Mouse (Mus musculus): ENCODE data around the gene Rhof. TPM values are rescaled to one million over a fixed set of nuclear protein-coding genes. Genes with fewer than 3 reads are reported as not detected.
"Not testable (repeated sequence)": the region's sequence is repeated elsewhere in the genome, so short reads cannot be mapped to it uniquely, and the experiment has no call there.

Gene Rhof
- polyA plus RNA-seq, 1 experiment from 2014 or later, result 3.7 TPM

- H3K9ac ChIP-seq, result no peak overlapping the region
- peak; percentile 73 for ATAC-seq (ENCODE audit: low FRiP score, low read depth)
These were observed 65.0 kb downstream of the Rhof start for GRCm38 (mm10) chr5:123067395-123067995.

GRCm38 (mm10) chr5:123064207-123064606 is 68.3 kb downstream of the Rhof start:
- H3K27ac ChIP-seq, result no peak overlapping the region
- 27% methylated on average over 6 of the region's 6 CpGs for WGBS
- H3K36me3 ChIP-seq, result no peaks in the 10 kb centered on the region

More at GRCm38 (mm10) chr5:123067395-123067995, 65.0 kb downstream of the Rhof start:
- Histone ChIP-seq H3K27ac (no peak overlapping the region), H3K4me2 (replicated peaks) (no peak overlapping the region), H3K4me1 (peaks cover 7% of the 10 kb centered on the region), H3K36me3 (no peaks in the 10 kb centered on the region), H3K4me3 (no peak overlapping the region), H3K9me3 (no peaks in the 10 kb centered on the region), H3K27me3 (no peaks in the 10 kb centered on the region)
- WGBS, result 12% methylated on average over 6 of the region's 6 CpGs

GRCm38 (mm10) chr5:123063141-123063540 is 69.4 kb downstream of the Rhof start:
- no peaks in the 10 kb centered on the region for H3K36me3 ChIP-seq
- H3K4me2 ChIP-seq (replicated peaks), result no peak overlapping the region
- H3K9me3 ChIP-seq, result no peaks in the 10 kb centered on the region
- H3K4me1 ChIP-seq, result peaks cover 25% of the 10 kb centered on the region
- no peak overlapping the region for H3K27ac ChIP-seq
- ATAC-seq (ENCODE audit: low FRiP score, low read depth), result no peak
- no peak overlapping the region for H3K4me3 ChIP-seq
- no peaks in the 10 kb centered on the region for H3K27me3 ChIP-seq
- no peak overlapping the region for H3K9ac ChIP-seq
- WGBS, result 85% methylated on average over 3 of the region's 3 CpGs

More at GRCm38 (mm10) chr5:123064207-123064606, 68.3 kb downstream of the Rhof start:
- H3K4me3 ChIP-seq, result no peak overlapping the region
- no peak overlapping the region for H3K9ac ChIP-seq
- no peaks in the 10 kb centered on the region for H3K27me3 ChIP-seq
- H3K4me1 ChIP-seq, result peaks cover 20% of the 10 kb centered on the region
- no peaks in the 10 kb centered on the region for H3K9me3 ChIP-seq
- H3K4me2 ChIP-seq (replicated peaks), result no peak overlapping the region
- no peak for ATAC-seq (ENCODE audit: low FRiP score, low read depth)

- 78% methylated on average over 6 of the region's 6 CpGs for WGBS
- not testable (repeated sequence) for H3K27ac ChIP-seq; H3K9me3 ChIP-seq; H3K4me3 ChIP-seq; H3K36me3 ChIP-seq; H3K27me3 ChIP-seq; ATAC-seq (ENCODE audit: low FRiP score, low read depth); H3K4me2 ChIP-seq (replicated peaks); H3K9ac ChIP-seq
- H3K4me1 ChIP-seq, result peaks cover 20% of the 10 kb centered on the region
These were observed 71.1 kb downstream of the Rhof start for GRCm38 (mm10) chr5:123061402-123061749.

GRCm38 (mm10) chr5:123060706-123061401 is 71.6 kb downstream of the Rhof start:
- WGBS, result 31% methylated on average over 9 of the region's 9 CpGs
- Histone ChIP-seq H3K36me3 (no peaks in the 10 kb centered on the region), H3K27me3 (no peaks in the 10 kb centered on the region), H3K4me2 (replicated peaks) (peak overlapping the region; percentile 39), H3K9ac (0 out of 2 replicates have a peak overlapping the region, but pooled peaks have one; percentile 43), H3K9me3 (no peaks in the 10 kb centered on the region), H3K4me3 (0 out of 2 replicates have a peak overlapping the region, but pooled peaks have one; percentile 3), H3K4me1 (peaks cover 20% of the 10 kb centered on the region), H3K27ac (peak overlapping the region; percentile 69; the same call in 1 of the 2 replicates)
- no peak for ATAC-seq (ENCODE audit: low FRiP score, low read depth)

GRCm38 (mm10) chr5:123059757-123060520 is 72.6 kb downstream of the Rhof start:
- Histone ChIP-seq H3K9me3 (no peaks in the 10 kb centered on the region), H3K36me3 (no peaks in the 10 kb centered on the region), H3K27me3 (no peaks in the 10 kb centered on the region), H3K4me3 (0 out of 2 replicates have a peak overlapping the region, but pooled peaks have one; percentile 3), H3K27ac (peak overlapping the region; percentile 69; the same call in 1 of the 2 replicates), H3K4me1 (peaks cover 20% of the 10 kb centered on the region), H3K4me2 (replicated peaks) (peak overlapping the region; percentile 39), H3K9ac (peak overlapping the region; percentile 43; the same call in 1 of the 2 replicates)
- WGBS, result 13% methylated on average over 14 of the region's 14 CpGs
- ATAC-seq (ENCODE audit: low FRiP score, low read depth), result no peak

- Histone ChIP-seq H3K4me2 (replicated peaks) (peak overlapping the region; percentile 57), H3K9me3 (no peaks in the 10 kb centered on the region), H3K9ac (peak overlapping the region; percentile 40), H3K27ac (peak overlapping the region; percentile 23; the same call in 1 of the 2 replicates), H3K27me3 (no peaks in the 10 kb centered on the region), H3K4me1 (peaks cover 18% of the 10 kb centered on the region), H3K36me3 (no peaks in the 10 kb centered on the region), H3K4me3 (peak overlapping the region; percentile 40)
- ATAC-seq (ENCODE audit: low FRiP score, low read depth), result no peak
- 44% methylated on average over 16 of the region's 16 CpGs for WGBS
These were observed 74.0 kb downstream of the Rhof start for GRCm38 (mm10) chr5:123058251-123059102.

- WGBS, result 8% methylated on average over 48 of the region's 48 CpGs
- peak overlapping the region; percentile 40 for H3K4me3 ChIP-seq
- H3K4me1 ChIP-seq, result peaks cover 18% of the 10 kb centered on the region
- no peaks in the 10 kb centered on the region for H3K27me3 ChIP-seq
- no peaks in the 10 kb centered on the region for H3K9me3 ChIP-seq
- H3K27ac ChIP-seq, result peak overlapping the region; percentile 23; the same call in 1 of the 2 replicates
- H3K36me3 ChIP-seq, result no peaks in the 10 kb centered on the region
- peak; percentile 90 for ATAC-seq (ENCODE audit: low FRiP score, low read depth)
- H3K4me2 ChIP-seq (replicated peaks), result peak overlapping the region; percentile 57
- peak overlapping the region; percentile 40 for H3K9ac ChIP-seq
These were observed 74.9 kb downstream of the Rhof start for GRCm38 (mm10) chr5:123057366-123058250.

All from limb, embryonic 13.5 days (tissue).